Mouse (Mus musculus) heart, postnatal 0 days (tissue): ENCODE measurements around the gene Dennd1a. TPM values are rescaled to one million over a fixed set of nuclear protein-coding genes. Genes with fewer than 3 reads are reported as not detected.

Experiments
- ATAC-seq: fragments of 200-750 bp; cut with Nextera tagmentation; 2 replicates; pipeline ENCODE4 v1.8.0; 2017; ENCODE audit warnings: low read depth, moderate number of reproducible peaks, moderate library complexity; ENCODE audit not compliant: insufficient read depth
- DNase-seq: peaks from one replicate; pipeline ENCODE4 v3.0.0-alpha.2; 2016; ENCODE audit warnings: low spot score
- H3K27ac ChIP-seq: fragments of 300-500 bp; sonication (generic); 2 replicates; pipeline ENCODE4 v1.5.1; 2014; ENCODE audit warnings: low read depth, mild to moderate bottlenecking
- H3K27me3 ChIP-seq: fragments of 300-500 bp; sonication (generic); 2 replicates; pipeline ENCODE4 v1.6.1; 2014; ENCODE audit warnings: low read length, mixed read lengths; ENCODE audit not compliant: control insufficient read depth, insufficient read depth
- H3K36me3 ChIP-seq: fragments of 300-500 bp; sonication (generic); replicated peaks from 2 replicates; pipeline ENCODE4 v1.6.1; 2014; ENCODE audit warnings: low read length, mixed read lengths; ENCODE audit not compliant: control insufficient read depth, insufficient read depth
- H3K4me1 ChIP-seq: fragments of 300-500 bp; sonication (generic); 2 replicates; pipeline ENCODE4 v1.6.1; 2014; ENCODE audit warnings: antibody characterized with exemption; ENCODE audit not compliant: control insufficient read depth, insufficient read depth
- H3K4me2 ChIP-seq: fragments of 300-500 bp; sonication (generic); 2 replicates; pipeline ENCODE4 v1.6.1; 2014; ENCODE audit warnings: low read depth, mild to moderate bottlenecking, low read length, moderate library complexity
- H3K4me3 ChIP-seq: fragments of 300-500 bp; sonication (generic); 2 replicates; pipeline ENCODE4 v1.5.1; 2014; ENCODE audit warnings: low read depth, low read length
- H3K9ac ChIP-seq: fragments of 300-500 bp; sonication (generic); replicated peaks from 2 replicates; pipeline ENCODE4 v1.6.1; 2014; ENCODE audit warnings: low read depth, low read length, mixed read lengths
- H3K9me3 ChIP-seq: fragments of 300-500 bp; sonication (generic); replicated peaks from 2 replicates; pipeline ENCODE4 v1.6.1; 2016; ENCODE audit warnings: low read length; ENCODE audit not compliant: control insufficient read depth
- CTCF ChIP-seq: IDR thresholded peaks from 2 replicates; pipeline ENCODE4 v1.5.1; 2016; ENCODE audit warnings: antibody characterized with exemption, control low read depth, low read depth
- EP300 ChIP-seq: IDR thresholded peaks from 2 replicates; pipeline ENCODE4 v1.6.1; 2016; ENCODE audit warnings: antibody characterized with exemption, low read depth
- WGBS: fragments of 180-500 bp; shearing (Covaris S2); extraction: QIAGEN DNeasy Blood & Tissue Kit; methylation state at CpG from one replicate; pipeline ENCODE4 v1.1.7; 2014; 5-methylcytosine and 5-hydroxymethylcytosine counted together
- polyA plus RNA-seq: library from polyadenylated mRNA; unstranded; fragments of >200 nt; fragmentation: Nextera tagmentation; extraction: Ambion mirVana; gene quantifications from 2 replicates; pipeline ENCODE4 v1.2.1, GENCODE M21; 2015
- total RNA-seq: library from RNA; depleted of rRNA; stranded (reverse); fragments of >200 nt; gene quantifications from 2 replicates; pipeline ENCODE4 v1.2.3, GENCODE M21; 2014; ENCODE audit warnings: low replicate concordance

Gene Dennd1a
- total and polyA plus RNA-seq, 2 experiments from 2014 or later = 5.7 to 15.8 TPM

GRCm38 (mm10) chr2:38229882-38230281 lies 57.3 kb downstream of the Dennd1a start:
- WGBS = 66% methylated on average over 5 of the region's 5 CpGs
- DNase-seq = no peak
- no peak overlapping the region for H3K4me3 ChIP-seq

GRCm38 (mm10) chr2:38223759-38224158 lies 63.4 kb downstream of the Dennd1a start:
- Histone ChIP-seq H3K4me3 (no peak overlapping the region), H3K4me1 (no peaks in the 10 kb centered on the region), H3K4me2 (no peak overlapping the region), H3K36me3 (no peaks in the 10 kb centered on the region), H3K27ac (no peak overlapping the region), H3K9ac (no peak overlapping the region), H3K27me3 (no peaks in the 10 kb centered on the region), H3K9me3 (no peaks in the 10 kb centered on the region)
- TF ChIP-seq CTCF = no peak
- WGBS = 56% methylated on average over 2 of the region's 2 CpGs
- DNase-seq = no peak
- no peak for ATAC-seq

More at GRCm38 (mm10) chr2:38229882-38230281, 57.3 kb downstream of the Dennd1a start:
- no peak overlapping the region for H3K4me2 ChIP-seq
- ATAC-seq = no peak
- H3K36me3 ChIP-seq = no peaks in the 10 kb centered on the region
- H3K27ac ChIP-seq = no peak overlapping the region
- no peaks in the 10 kb centered on the region for H3K4me1 ChIP-seq
- no peaks in the 10 kb centered on the region for H3K9me3 ChIP-seq
- no peak overlapping the region for H3K9ac ChIP-seq
- no peaks in the 10 kb centered on the region for H3K27me3 ChIP-seq
- TF ChIP-seq CTCF (no peak), EP300 (no peak)

GRCm38 (mm10) chr2:38221461-38221860 lies 65.7 kb downstream of the Dennd1a start:
- DNase-seq (no peak), ATAC-seq (no peak)
- TF ChIP-seq CTCF (no peak), EP300 (no peak)
- Histone ChIP-seq H3K9me3 (no peaks in the 10 kb centered on the region), H3K4me3 (no peak overlapping the region), H3K36me3 (no peaks in the 10 kb centered on the region), H3K4me2 (no peak overlapping the region), H3K27me3 (no peaks in the 10 kb centered on the region), H3K9ac (no peak overlapping the region), H3K4me1 (no peaks in the 10 kb centered on the region), H3K27ac (no peak overlapping the region)

GRCm38 (mm10) chr2:38220687-38221435 lies 66.3 kb downstream of the Dennd1a start:
- WGBS = 77% methylated on average over 4 of the region's 4 CpGs
- Histone ChIP-seq H3K27me3 (no peaks in the 10 kb centered on the region), H3K9me3 (no peaks in the 10 kb centered on the region), H3K27ac (no peak overlapping the region), H3K4me1 (no peaks in the 10 kb centered on the region), H3K9ac (no peak overlapping the region), H3K36me3 (no peaks in the 10 kb centered on the region), H3K4me3 (no peak overlapping the region), H3K4me2 (no peak overlapping the region)
- DNase-seq = no peak
- no peak for TF ChIP-seq CTCF
- TF ChIP-seq EP300 = no peak
- no peak for ATAC-seq

- H3K4me3 ChIP-seq = no peak overlapping the region
- TF ChIP-seq CTCF (no peak), EP300 (no peak)
- DNase-seq (no peak), ATAC-seq (no peak)
- H3K36me3 ChIP-seq = no peaks in the 10 kb centered on the region
- no peak overlapping the region for H3K9ac ChIP-seq
- H3K9me3 ChIP-seq = no peaks in the 10 kb centered on the region
- H3K27me3 ChIP-seq = no peaks in the 10 kb centered on the region
- H3K4me1 ChIP-seq = no peaks in the 10 kb centered on the region
- 95% methylated on average over 2 of the region's 2 CpGs for whole genome bisulfite sequencing
- no peak overlapping the region for H3K4me2 ChIP-seq
- H3K27ac ChIP-seq = no peak overlapping the region
Observed at GRCm38 (mm10) chr2:38219666-38220065, 67.5 kb downstream of the Dennd1a start.

GRCm38 (mm10) chr2:38213041-38213440 lies 74.1 kb downstream of the Dennd1a start:
- ATAC-seq (no peak), DNase-seq (no peak)
- TF ChIP-seq EP300 (no peak), CTCF (no peak)
- no peak overlapping the region for H3K9ac ChIP-seq
- H3K4me2 ChIP-seq = no peak overlapping the region
- no peaks in the 10 kb centered on the region for H3K4me1 ChIP-seq
- WGBS = 14% methylated on average over 1 of the region's 1 CpGs
- no peak overlapping the region for H3K4me3 ChIP-seq
- no peak overlapping the region for H3K27ac ChIP-seq
- H3K36me3 ChIP-seq = no peaks in the 10 kb centered on the region
- 0 out of 2 replicates have a peak, but pooled peaks cover 3% of the 10 kb centered on the region for H3K9me3 ChIP-seq
- H3K27me3 ChIP-seq = no peaks in the 10 kb centered on the region
